Mouse (Mus musculus) forebrain, embryonic 13.5 days (tissue): ENCODE results near the gene Nkd1. TPM values are rescaled to one million over a fixed set of nuclear protein-coding genes. Genes with fewer than 3 reads are reported as not detected.
A peak's percentile ranks its signal among the peaks of the same experiment; 100 is the strongest.

Experiments used
- ATAC-seq: fragments of 200-750 bp; cut with Nextera tagmentation; 2 replicates; pipeline ENCODE4 v1.8.0; 2017
- H3K27ac ChIP-seq: fragments of 300-500 bp; sonication (generic); 2 replicates; pipeline ENCODE4 v1.5.1; 2015; ENCODE audit warnings: inconsistent platforms, mild to moderate bottlenecking, moderate library complexity
- H3K27me3 ChIP-seq: fragments of 300-500 bp; sonication (generic); 2 replicates; pipeline ENCODE4 v1.6.1; 2015; ENCODE audit warnings: mild to moderate bottlenecking, inconsistent platforms
- H3K36me3 ChIP-seq: fragments of 300-500 bp; sonication (generic); 2 replicates; pipeline ENCODE4 v1.6.1; 2015; ENCODE audit warnings: mild to moderate bottlenecking, inconsistent platforms; ENCODE audit not compliant: poor library complexity, severe bottlenecking
- H3K4me1 ChIP-seq: fragments of 300-500 bp; sonication (generic); 2 replicates; pipeline ENCODE4 v1.6.1; 2015; ENCODE audit warnings: inconsistent platforms
- H3K4me2 ChIP-seq: fragments of 300-500 bp; sonication (generic); 2 replicates; pipeline ENCODE4 v1.6.1; 2015; ENCODE audit warnings: inconsistent platforms, mild to moderate bottlenecking, moderate library complexity
- H3K4me3 ChIP-seq: fragments of 300-500 bp; sonication (generic); 2 replicates; pipeline ENCODE4 v1.5.1; 2015; ENCODE audit warnings: mild to moderate bottlenecking, inconsistent platforms
- H3K9ac ChIP-seq: fragments of 300-500 bp; sonication (generic); 2 replicates; pipeline ENCODE4 v1.6.1; 2015; ENCODE audit warnings: mild to moderate bottlenecking, inconsistent platforms
- H3K9me3 ChIP-seq: fragments of 300-500 bp; sonication (generic); replicated peaks from 2 replicates; pipeline ENCODE4 v1.6.1; 2016; ENCODE audit warnings: inconsistent platforms
- WGBS: fragments of 180-500 bp; shearing (Covaris S2); methylation state at CpG from one replicate; pipeline ENCODE4 v1.1.7; 2015; 5-methylcytosine and 5-hydroxymethylcytosine counted together
- polyA plus RNA-seq: library from polyadenylated mRNA; unstranded; fragments of >200 nt; fragmentation: Nextera tagmentation; extraction: Ambion mirVana; gene quantifications from 2 replicates; pipeline ENCODE4 v1.2.1, GENCODE M21; 2015

Nkd1 gene
- polyA plus RNA-seq, 1 experiment from 2014 or later, result 47.7 TPM

- WGBS, result 86% methylated on average over 4 of the region's 4 CpGs
- H3K27ac ChIP-seq, result no peak overlapping the region
- H3K27me3 ChIP-seq, result no peaks in the 10 kb centered on the region
- H3K4me2 ChIP-seq, result no peak overlapping the region
- peaks cover 4% of the 10 kb centered on the region; the same call in 1 of the 2 replicates for H3K36me3 ChIP-seq
- H3K9ac ChIP-seq, result no peak overlapping the region
- no peak for ATAC-seq
- no peaks in the 10 kb centered on the region for H3K9me3 ChIP-seq
- H3K4me3 ChIP-seq, result no peak overlapping the region
- H3K4me1 ChIP-seq, result no peaks in the 10 kb centered on the region
Observed at GRCm38 (mm10) chr8:88539963-88540362, 18.8 kb downstream of the Nkd1 start.

GRCm38 (mm10) chr8:88542596-88543213, 21.6 kb downstream of the Nkd1 start:
- H3K4me2 ChIP-seq, result no peak overlapping the region
- 89% methylated on average over 9 of the region's 9 CpGs for WGBS
- H3K36me3 ChIP-seq, result peaks cover 4% of the 10 kb centered on the region; the same call in 1 of the 2 replicates

GRCm38 (mm10) chr8:88544677-88545076, 23.5 kb downstream of the Nkd1 start:
- peaks cover 8% of the 10 kb centered on the region for H3K9me3 ChIP-seq
- no peak overlapping the region for H3K27ac ChIP-seq
- H3K27me3 ChIP-seq, result no peaks in the 10 kb centered on the region
- no peak for ATAC-seq
- H3K36me3 ChIP-seq, result peaks cover 13% of the 10 kb centered on the region; the same call in 1 of the 2 replicates
- no peak overlapping the region for H3K9ac ChIP-seq
- no peak overlapping the region for H3K4me2 ChIP-seq
- 83% methylated on average over 4 of the region's 4 CpGs for WGBS
- no peak overlapping the region for H3K4me3 ChIP-seq
- H3K4me1 ChIP-seq, result no peaks in the 10 kb centered on the region

More at GRCm38 (mm10) chr8:88542596-88543213, 21.6 kb downstream of the Nkd1 start:
- H3K4me3 ChIP-seq, result no peak overlapping the region
- H3K27ac ChIP-seq, result no peak overlapping the region
- H3K9ac ChIP-seq, result no peak overlapping the region
- no peaks in the 10 kb centered on the region for H3K27me3 ChIP-seq
- no peaks in the 10 kb centered on the region for H3K9me3 ChIP-seq
- no peaks in the 10 kb centered on the region for H3K4me1 ChIP-seq
- ATAC-seq, result no peak

GRCm38 (mm10) chr8:88545441-88545840, 24.3 kb downstream of the Nkd1 start:
- Histone ChIP-seq H3K9ac (no peak overlapping the region), H3K36me3 (peaks cover 9% of the 10 kb centered on the region; the same call in 1 of the 2 replicates)
- 98% methylated on average over 7 of the region's 7 CpGs for WGBS

GRCm38 (mm10) chr8:88546032-88546732, 25.0 kb downstream of the Nkd1 start:
- Histone ChIP-seq H3K27me3 (no peaks in the 10 kb centered on the region), H3K9ac (no peak overlapping the region), H3K9me3 (peaks cover 8% of the 10 kb centered on the region), H3K36me3 (peaks cover 9% of the 10 kb centered on the region; the same call in 1 of the 2 replicates), H3K4me2 (no peak overlapping the region), H3K27ac (no peak overlapping the region), H3K4me1 (no peaks in the 10 kb centered on the region), H3K4me3 (no peak overlapping the region)
- no peak for ATAC-seq
- 80% methylated on average over 18 of the region's 18 CpGs for WGBS

More at GRCm38 (mm10) chr8:88545441-88545840, 24.3 kb downstream of the Nkd1 start:
- no peak for ATAC-seq
- H3K27me3 ChIP-seq, result no peaks in the 10 kb centered on the region
- no peak overlapping the region for H3K27ac ChIP-seq
- H3K4me3 ChIP-seq, result no peak overlapping the region
- H3K9me3 ChIP-seq, result peaks cover 8% of the 10 kb centered on the region
- H3K4me1 ChIP-seq, result no peaks in the 10 kb centered on the region
- H3K4me2 ChIP-seq, result no peak overlapping the region

GRCm38 (mm10) chr8:88555669-88556068, 34.5 kb downstream of the Nkd1 start:
- Histone ChIP-seq H3K4me2 (no peak overlapping the region), H3K4me3 (no peak overlapping the region), H3K27me3 (no peaks in the 10 kb centered on the region), H3K27ac (no peak overlapping the region), H3K36me3 (peaks cover 3% of the 10 kb centered on the region; the same call in 1 of the 2 replicates), H3K9me3 (no peaks in the 10 kb centered on the region), H3K4me1 (peaks cover 8% of the 10 kb centered on the region; the same call in 1 of the 2 replicates), H3K9ac (no peak overlapping the region)
- WGBS, result 87% methylated on average over 4 of the region's 4 CpGs
- no peak for ATAC-seq

- H3K27ac ChIP-seq, result no peak overlapping the region
- H3K4me2 ChIP-seq, result no peak overlapping the region
- H3K4me3 ChIP-seq, result no peak overlapping the region
- H3K36me3 ChIP-seq, result peaks cover 3% of the 10 kb centered on the region; the same call in 1 of the 2 replicates
- peaks cover 6% of the 10 kb centered on the region; the same call in 1 of the 2 replicates for H3K4me1 ChIP-seq
- H3K27me3 ChIP-seq, result no peaks in the 10 kb centered on the region
- no peak overlapping the region for H3K9ac ChIP-seq
- no peak for ATAC-seq
- no peaks in the 10 kb centered on the region for H3K9me3 ChIP-seq
- WGBS, result 85% methylated on average over 6 of the region's 6 CpGs
Observed at GRCm38 (mm10) chr8:88559985-88560473, 38.9 kb downstream of the Nkd1 start.

GRCm38 (mm10) chr8:88561402-88561801, 40.2 kb downstream of the Nkd1 start:
- Histone ChIP-seq H3K27ac (no peak overlapping the region), H3K9ac (no peak overlapping the region), H3K9me3 (no peaks in the 10 kb centered on the region), H3K4me1 (peaks cover 15% of the 10 kb centered on the region), H3K27me3 (no peaks in the 10 kb centered on the region), H3K36me3 (no peaks in the 10 kb centered on the region; the same call in 1 of the 2 replicates), H3K4me2 (no peak overlapping the region), H3K4me3 (no peak overlapping the region)
- ATAC-seq, result no peak
- WGBS, result 79% methylated on average over 3 of the region's 3 CpGs

- no peaks in the 10 kb centered on the region for H3K9me3 ChIP-seq
- WGBS, result 72% methylated on average over 11 of the region's 11 CpGs
- H3K4me1 ChIP-seq, result peaks cover 34% of the 10 kb centered on the region
- H3K9ac ChIP-seq, result no peak overlapping the region
- H3K4me2 ChIP-seq, result no peak overlapping the region
- ATAC-seq, result no peak
- H3K27me3 ChIP-seq, result no peaks in the 10 kb centered on the region
- H3K36me3 ChIP-seq, result no peaks in the 10 kb centered on the region; the same call in 1 of the 2 replicates
- no peak overlapping the region for H3K4me3 ChIP-seq
- no peak overlapping the region for H3K27ac ChIP-seq
Observed at GRCm38 (mm10) chr8:88564256-88564903, 43.2 kb downstream of the Nkd1 start.

- WGBS, result 76% methylated on average over 4 of the region's 4 CpGs
- no peak overlapping the region for H3K4me2 ChIP-seq
- H3K9ac ChIP-seq, result no peak overlapping the region
- H3K4me1 ChIP-seq, result peaks cover 51% of the 10 kb centered on the region
- no peak overlapping the region for H3K27ac ChIP-seq
- ATAC-seq, result no peak
- H3K9me3 ChIP-seq, result no peaks in the 10 kb centered on the region
- no peak overlapping the region for H3K4me3 ChIP-seq
- no peaks in the 10 kb centered on the region for H3K36me3 ChIP-seq
- no peaks in the 10 kb centered on the region for H3K27me3 ChIP-seq
Observed at GRCm38 (mm10) chr8:88566119-88566518, 45.0 kb downstream of the Nkd1 start.

- Histone ChIP-seq H3K27me3 (no peaks in the 10 kb centered on the region), H3K4me1 (peaks cover 65% of the 10 kb centered on the region), H3K4me3 (no peak overlapping the region), H3K9me3 (no peaks in the 10 kb centered on the region), H3K27ac (peak overlapping the region; percentile 31), H3K4me2 (no peak overlapping the region), H3K36me3 (no peaks in the 10 kb centered on the region), H3K9ac (no peak overlapping the region)
- ATAC-seq, result peak; percentile 34; the same call in 1 of the 2 replicates
- WGBS, result 56% methylated on average over 13 of the region's 13 CpGs
Observed at GRCm38 (mm10) chr8:88567314-88568121, 46.4 kb downstream of the Nkd1 start.
